Mouse (Mus musculus): ENCODE results near the gene Vmn1r74.

DNA sequence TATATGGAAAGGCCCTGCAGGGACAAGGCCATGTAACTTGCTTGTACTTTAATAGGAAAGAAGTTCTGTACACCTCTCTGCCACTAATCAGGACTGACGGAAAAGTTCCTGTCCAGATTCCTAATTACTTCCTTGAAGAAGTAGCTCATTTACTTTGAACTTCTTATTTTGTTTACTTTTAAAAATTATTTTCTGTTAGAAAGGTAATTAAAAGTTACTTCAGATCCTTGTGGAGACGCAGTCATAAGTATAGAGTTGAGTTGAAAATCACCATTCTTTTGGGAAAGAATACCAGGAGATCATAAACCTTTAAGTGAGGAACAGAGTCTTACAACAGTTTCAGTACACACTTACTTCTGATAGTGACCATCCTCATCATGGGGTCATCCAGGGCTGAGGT is at the start of gene Vmn1r74:
- TF ChIP-seq CTCF (IDR thresholded peaks at IDR 0.05; ENCODE audit: low read depth): no peak
- TF ChIP-seq EP300 (optimal IDR thresholded peaks at IDR 0.05): no peak
